Mouse (Mus musculus) CD4-positive, CD25-positive, alpha-beta regulatory T cell, adult 4 months (primary cell): Measurements from ENCODE around the gene Gtf3c1. TPM values are rescaled to one million over a fixed set of nuclear protein-coding genes. Genes with fewer than 3 reads are reported as not detected.

ENCODE experiments used
- polyA plus RNA-seq, 2 experiments: library from polyadenylated mRNA; unstranded; fragments of 100-300 nt; shearing (Covaris generic); gene quantifications; one replicate each; pipeline ENCODE4 v1.2.1; 2017

Gtf3c1 gene
- polyA plus RNA-seq, 2 experiments from 2014 or later = 16.1 to 29.4 TPM

Other genes starting within 250 kb of the Gtf3c1 start
- 100 to 1,000 TPM; 116 to 118 TPM for gene Nsmce1, start 216.2 kb downstream of the Gtf3c1 start, polyA plus RNA-seq
- 100 to 1,000 TPM; 102 to 165 TPM for gene Il4ra, start 155.7 kb downstream of the Gtf3c1 start, polyA plus RNA-seq
- gene Il21r, start 104.4 kb downstream of the Gtf3c1 start, polyA plus RNA-seq = 100 to 1,000 TPM in 1 of 2 experiments, 10 to 100 TPM in 1; 99.5 to 157 TPM
- 1 to 10 TPM; 4.0 to 4.1 TPM for gene D430042O09Rik, start 108 bp upstream of the Gtf3c1 start, polyA plus RNA-seq